Mouse (Mus musculus): ENCODE data around the gene Tmem151b. TPM values are rescaled to one million over a fixed set of nuclear protein-coding genes. Genes with fewer than 3 reads are reported as not detected.

The Tmem151b gene
- 0.05 TPM for polyA plus RNA-seq (2017; shearing (Covaris generic))

DNA sequence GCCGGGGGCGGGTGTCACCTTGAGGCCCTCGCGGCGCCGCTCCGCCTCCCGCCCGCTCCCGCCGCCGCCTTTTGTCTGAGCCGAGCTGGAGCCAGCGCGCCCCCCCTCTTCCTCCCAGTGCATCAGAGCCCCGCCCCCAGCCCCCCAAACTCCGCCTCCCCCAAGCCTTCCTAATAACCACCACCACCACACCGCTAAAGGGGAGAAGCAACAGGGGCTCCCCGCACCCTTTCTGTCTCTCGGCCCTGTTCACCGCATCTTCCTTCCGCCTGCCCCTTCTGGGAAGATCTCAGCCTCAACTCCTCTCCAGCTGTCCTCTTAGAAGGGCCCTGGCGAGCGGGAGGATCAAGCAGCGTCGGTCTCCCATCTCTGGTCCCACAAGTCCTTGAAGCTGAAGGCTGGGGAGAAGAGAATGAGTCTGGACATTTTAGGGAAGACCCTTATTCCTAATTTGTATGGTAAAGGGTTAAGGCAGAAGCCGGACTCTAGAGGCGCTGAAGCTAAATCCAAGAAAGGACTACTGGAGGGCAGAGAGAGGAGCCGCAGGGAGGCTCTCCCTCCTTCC lies at the start of gene Tmem151b:
Gene Tmem151b (minus strand): TSS at position 61 of the 565 bp plus-strand sequence.

DNA sequence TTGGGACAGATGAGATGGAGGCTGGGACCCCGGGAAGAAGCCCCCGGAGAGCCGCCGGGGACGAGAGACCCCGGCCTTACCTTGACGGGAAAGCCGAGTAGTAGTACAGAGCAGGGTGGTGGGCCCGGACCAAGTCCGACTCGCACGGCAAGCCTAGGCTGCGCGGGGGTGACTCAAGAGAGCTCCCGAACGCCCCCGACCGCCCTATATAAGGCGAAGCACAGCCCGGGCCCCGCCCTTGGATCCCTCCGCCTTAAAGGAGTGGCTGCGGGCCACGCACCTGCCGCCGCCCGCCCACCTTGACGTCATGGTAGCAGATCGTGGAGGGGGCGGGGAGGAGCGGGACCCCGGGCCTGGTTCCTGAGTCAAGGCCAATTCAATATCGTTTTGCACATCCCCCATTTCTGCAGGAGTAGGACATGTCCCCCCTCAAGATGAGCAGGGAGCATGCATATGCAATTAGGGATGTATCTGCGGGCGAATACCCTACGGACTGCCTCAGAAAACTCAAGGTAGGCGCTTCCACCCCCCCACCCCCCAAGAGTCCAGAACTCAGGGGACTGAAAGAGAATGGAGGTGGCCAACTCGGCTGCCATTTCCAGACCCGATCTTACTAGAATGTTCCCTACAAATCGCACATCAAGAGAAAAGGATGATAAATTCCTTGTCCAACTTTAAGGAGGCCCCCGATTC lies 23.8 kb upstream of the Tmem151b start, which contains the start of gene Hsp90ab1:
Gene Hsp90ab1 (minus strand): TSS at position 185 of the 693 bp plus-strand sequence.

DNA sequence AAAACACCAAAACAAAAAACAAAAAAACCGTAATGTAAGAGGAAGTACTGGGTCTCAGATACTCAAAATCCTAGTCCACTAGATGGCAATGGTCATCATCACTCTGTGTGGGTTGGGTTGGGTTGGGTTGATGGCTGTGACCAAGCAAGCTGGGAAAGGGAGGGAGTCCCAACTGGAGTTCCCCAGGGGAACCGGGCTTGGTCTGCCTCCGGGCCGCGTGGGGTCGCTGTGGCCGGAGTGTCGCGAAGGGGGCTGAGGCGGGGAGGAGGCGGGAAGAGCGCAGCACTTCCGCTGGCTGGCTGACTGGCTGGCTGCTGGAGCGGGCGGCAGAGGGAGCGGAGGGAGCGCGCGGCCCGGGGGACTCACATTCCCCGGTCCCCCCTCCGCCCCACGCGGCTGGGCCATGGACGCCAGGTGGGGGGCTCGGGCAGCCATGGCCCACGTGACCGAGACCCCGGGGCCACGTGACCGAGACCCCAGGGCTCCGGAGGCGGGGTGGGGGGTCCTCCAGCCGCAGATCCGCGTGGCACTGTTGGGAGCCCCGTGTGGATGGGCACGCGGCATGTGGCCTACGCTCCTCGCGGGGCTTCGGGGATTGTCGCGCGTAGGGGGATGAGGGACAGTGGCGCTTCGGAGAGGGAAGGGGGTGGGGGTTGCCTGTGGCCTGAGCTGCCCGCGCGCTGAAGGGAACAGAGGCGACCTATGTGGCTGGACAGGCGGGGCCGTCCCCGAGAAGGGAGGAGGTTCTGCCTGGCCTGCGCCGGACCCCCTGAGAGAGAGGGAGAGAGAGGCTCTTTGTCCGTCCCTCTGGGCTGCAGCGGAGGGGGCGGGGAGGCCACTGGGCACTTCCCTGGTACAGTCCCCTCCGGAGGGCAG lies 14.4 kb upstream of the Tmem151b start, which contains the start of gene Slc35b2:
Gene Slc35b2 (plus strand): TSS at position 220 of the 876 bp plus-strand sequence.

DNA sequence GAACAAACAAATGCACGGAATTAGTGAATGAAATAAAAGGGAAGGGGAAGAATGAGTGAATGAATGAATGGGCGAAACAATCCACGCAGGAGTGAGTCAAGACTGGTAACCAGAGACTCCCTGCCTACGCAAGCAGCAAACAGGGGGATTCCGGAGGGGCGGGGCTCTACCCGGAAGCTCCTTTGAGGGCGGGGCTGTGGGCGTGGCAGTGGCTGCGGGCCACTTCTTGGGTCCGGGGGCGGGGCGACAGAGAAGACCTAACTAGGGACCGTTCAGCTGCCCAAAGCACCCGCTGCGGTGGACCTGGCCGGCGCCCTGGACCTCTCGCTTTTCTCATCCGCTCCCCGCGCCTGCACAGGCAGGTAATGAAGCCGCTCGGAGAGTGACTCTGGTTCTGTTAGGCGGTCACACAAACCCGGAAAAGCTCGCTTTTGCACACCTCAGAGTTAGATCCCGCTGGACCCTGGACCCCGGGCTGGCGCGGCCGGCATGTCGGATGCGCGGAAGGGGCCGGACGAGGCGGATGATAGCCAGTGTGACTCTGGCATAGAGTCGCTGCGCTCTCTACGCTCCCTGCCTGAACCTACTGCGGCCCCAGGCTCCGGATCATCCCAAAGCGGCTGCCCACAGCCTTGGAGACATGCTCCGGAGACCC lies 6.1 kb upstream of the Tmem151b start, which contains the start of gene Nfkbie:
Gene Nfkbie (plus strand): TSS at position 252 of the 655 bp plus-strand sequence.

DNA sequence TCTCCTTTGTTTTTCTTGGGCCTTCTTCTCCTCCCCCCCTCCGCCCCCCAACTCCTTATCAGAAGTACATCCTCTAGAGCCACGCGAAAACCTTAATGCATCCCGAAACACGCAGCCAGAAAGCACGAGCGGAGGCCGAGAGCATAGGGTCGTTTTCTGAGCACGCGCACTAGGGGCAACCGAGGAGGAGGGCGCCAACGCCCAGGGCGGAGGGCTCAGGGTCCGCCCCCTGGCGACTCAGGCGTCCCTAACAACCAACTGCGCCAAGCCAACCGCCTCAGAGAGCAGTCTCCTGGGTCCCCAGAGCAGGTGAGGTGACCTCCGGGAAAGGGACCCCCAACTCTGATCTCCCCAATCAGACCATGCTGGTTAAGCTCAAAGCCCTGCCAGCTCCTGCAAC lies 26.2 kb downstream of the Tmem151b start, which contains the start of gene Tcte1:
Gene Tcte1 (plus strand): TSS at position 172 of the 400 bp plus-strand sequence.

DNA sequence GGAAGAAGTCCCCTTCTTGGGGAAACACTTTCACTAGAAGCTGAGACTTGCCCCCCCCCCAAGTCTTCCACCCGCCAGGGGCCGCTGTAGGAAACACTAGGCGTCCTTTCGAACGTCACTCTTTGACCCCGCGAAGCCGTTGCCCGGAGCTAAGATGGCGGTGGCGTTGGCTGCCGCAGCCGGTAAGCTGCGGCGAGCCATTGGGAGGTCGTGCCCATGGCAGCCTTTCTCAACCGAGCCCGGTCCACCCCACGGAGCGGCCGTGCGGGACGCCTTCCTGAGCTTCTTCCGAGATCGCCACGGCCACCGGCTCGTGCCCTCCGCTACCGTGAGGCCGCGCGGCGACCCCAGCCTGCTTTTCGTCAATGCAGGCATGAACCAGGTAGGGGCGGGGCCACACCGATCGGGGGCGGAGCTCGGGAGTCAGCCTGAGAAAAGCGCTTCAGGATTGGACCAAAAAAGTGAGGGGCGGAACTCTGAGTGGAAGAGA lies 42.7 kb downstream of the Tmem151b start, which contains the start of gene Aars2:
Gene Aars2 (plus strand): TSS at position 142 of the 490 bp plus-strand sequence.

Other genes starting within 250 kb of the Tmem151b start
- 97.2 TPM for gene Cdc5l, start 115.9 kb downstream of the Tmem151b start, polyA plus RNA-seq (2017; shearing (Covaris generic))
- gene Spats1, start 74.3 kb downstream of the Tmem151b start, polyA plus RNA-seq (2017; shearing (Covaris generic)): 0.58 TPM
- gene Aars2, start 42.8 kb downstream of the Tmem151b start, polyA plus RNA-seq (2017; shearing (Covaris generic)): 9.1 TPM
- gene Tcte1, start 26.2 kb downstream of the Tmem151b start, polyA plus RNA-seq (2017; shearing (Covaris generic)): not detected
- 83.8 TPM for gene Nfkbie, start 6.0 kb upstream of the Tmem151b start, polyA plus RNA-seq (2017; shearing (Covaris generic))
- gene Slc35b2, start 14.2 kb upstream of the Tmem151b start, polyA plus RNA-seq (2017; shearing (Covaris generic)): 91.4 TPM
- gene Hsp90ab1, start 23.6 kb upstream of the Tmem151b start, polyA plus RNA-seq (2017; shearing (Covaris generic)): 820 TPM
- gene Slc29a1, start 49.9 kb upstream of the Tmem151b start, polyA plus RNA-seq (2017; shearing (Covaris generic)): 150 TPM
- gene Mymx, start 52.4 kb upstream of the Tmem151b start, polyA plus RNA-seq (2017; shearing (Covaris generic)): not detected
- 2.2 TPM for gene Capn11, start 109.6 kb upstream of the Tmem151b start, polyA plus RNA-seq (2017; shearing (Covaris generic))
- 99.8 TPM for gene Mrpl14, start 136.6 kb upstream of the Tmem151b start, polyA plus RNA-seq (2017; shearing (Covaris generic))
- 12.0 TPM for gene Tmem63b, start 137.2 kb upstream of the Tmem151b start, polyA plus RNA-seq (2017; shearing (Covaris generic))
- not detected for gene 1600014C23Rik, start 184.2 kb upstream of the Tmem151b start, polyA plus RNA-seq (2017; shearing (Covaris generic))

Measured in CD4-positive, CD25-positive, alpha-beta regulatory T cell, adult 9 weeks (primary cell).